Mouse (Mus musculus) megakaryocyte-erythroid progenitor cell, adult 5-6 weeks (primary cell): ENCODE measurements at regions not wholly inside any gene's neighbourhood (a gene's known extent, or its start where the extent isn't known, plus 50 kb on each side); places are given as distances from the start of the nearest gene placed in this dataset.
A peak's percentile ranks its signal among the peaks of the same experiment; 100 is the strongest.

Source experiments
- ATAC-seq: replicated peaks from 2 replicates; pipeline ENCODE4 v1.8.0; 2016; ENCODE audit warnings: mild to moderate bottlenecking, inconsistent platforms; ENCODE audit not compliant: severe bottlenecking, poor library complexity, low FRiP score, low TSS enrichment

DNA sequence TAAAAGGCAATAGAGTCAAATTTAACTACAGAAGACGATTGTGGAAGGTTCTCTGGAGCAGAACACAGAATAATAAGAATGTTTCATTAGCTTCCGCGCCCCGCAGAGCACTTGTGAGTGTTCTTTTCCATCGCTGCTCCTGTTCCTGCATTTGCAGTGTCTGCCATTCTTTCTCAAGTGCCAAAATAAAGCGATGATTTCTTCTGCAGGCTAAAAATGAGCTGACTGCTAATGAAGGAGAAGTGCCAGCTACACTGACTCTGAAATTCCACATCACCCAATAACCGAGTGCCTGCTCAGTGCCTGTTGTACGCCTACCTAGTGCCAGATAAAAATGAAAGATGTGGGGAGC, 165.0 kb downstream of the Usp46 start:
- no peak for ATAC-seq

DNA sequence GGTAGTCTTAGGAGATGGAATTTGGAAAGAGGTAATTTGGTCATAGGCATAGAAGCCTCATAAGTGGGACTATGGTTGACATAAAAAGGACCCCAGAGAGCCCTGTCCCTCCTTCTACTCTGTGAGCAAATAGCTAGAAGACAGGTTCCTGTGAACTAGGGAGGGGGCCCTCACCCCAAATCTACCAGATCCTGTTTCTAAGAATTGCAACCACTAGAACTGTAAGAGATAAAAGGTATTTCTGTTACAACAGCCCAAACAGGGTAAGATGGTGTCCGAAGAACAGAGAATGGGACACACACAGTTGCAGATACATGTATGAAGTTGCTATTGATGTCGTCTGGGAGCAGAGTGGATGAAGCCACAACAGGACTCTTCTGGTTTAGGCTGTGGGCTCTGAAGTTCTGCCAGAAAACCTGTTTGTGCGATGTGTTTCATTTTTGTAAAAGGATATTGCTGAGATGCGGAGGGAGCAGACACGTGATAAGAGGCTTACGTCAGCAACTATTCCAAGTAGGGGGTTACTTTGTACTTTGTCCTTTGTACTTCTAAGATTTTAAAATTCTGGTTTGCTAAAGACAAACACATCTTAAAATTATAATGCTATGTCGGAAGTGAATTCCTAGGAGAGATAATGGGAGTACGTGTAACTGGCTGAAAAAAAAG, 164.0 kb downstream of the Usp46 start:
- no peak for ATAC-seq

DNA sequence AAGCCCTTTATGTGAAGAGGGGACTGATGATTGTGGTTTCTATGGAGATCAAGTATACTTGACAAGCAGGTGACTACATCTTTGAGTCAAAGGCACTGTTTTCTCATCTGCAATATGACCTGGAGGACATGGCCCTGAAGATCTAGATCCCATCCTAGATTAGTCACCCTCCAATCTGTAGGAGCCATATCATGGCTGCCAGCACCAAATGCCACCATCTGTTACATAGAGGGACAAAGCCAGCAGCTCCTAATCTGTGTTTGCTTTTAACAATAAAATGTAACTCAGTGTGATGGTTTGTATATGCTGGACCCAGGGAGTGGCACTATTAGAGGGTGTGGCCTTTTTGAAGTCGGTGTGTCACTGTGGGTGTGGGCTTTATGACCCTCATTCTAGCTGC, 156.1 kb downstream of the Usp46 start:
- no peak for ATAC-seq

DNA sequence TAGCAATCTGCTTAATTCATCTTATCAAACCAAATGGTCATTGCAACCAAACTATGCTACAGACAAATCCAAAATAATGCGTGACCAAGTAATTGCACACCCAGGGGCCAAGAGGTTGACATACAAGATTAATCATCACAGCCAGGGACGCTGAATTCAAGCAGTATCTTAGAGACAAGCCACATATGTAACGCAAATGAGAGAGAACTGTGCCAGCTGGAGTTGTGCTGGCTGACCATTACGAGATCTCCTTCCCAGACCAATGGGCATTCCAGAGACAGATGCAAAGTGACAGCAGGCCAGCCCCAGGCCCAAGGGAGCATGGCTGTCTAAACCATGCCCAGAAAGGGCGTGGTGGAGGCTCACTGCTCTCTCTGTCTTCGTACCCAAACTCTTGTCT, 155.1 kb downstream of the Usp46 start:
- ATAC-seq = no peak

DNA sequence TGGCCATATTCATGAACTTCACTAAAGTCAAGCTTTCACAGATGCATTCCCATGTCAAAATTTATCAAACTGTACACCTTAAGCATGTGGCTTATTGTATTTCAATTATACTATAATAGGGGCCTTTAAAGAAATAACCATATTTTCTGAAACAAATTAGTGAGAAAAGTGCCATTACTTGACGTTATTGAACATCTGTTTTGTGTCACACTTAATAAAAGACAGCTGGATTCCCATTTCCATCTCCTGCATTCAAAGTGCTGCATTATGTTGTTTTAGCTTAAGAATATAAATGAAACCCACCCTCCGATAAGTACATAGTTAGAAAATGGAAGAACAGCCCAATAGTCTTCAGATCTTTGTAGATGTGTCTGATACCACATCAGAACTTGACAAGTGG, 150.2 kb downstream of the Usp46 start:
- ATAC-seq = no peak

DNA sequence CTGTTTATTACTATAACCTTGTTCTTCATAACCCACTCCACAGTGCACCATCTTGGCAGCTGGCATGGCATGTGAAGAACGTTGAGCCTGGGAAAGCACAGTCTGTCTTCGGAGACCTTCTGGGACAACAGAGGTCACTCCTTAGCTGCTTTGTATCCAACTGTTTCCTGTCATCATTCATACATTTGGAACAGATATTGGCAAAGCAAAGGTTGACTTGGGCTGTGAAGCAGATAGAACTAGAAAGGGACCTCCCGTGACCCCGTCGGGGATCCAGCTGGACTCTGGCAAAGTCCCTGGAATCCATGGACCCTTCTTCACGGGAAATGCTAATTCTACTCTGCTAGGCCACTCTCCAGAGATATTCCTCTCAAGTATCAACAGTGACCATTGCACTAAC, 148.3 kb downstream of the Usp46 start:
- no peak for ATAC-seq

DNA sequence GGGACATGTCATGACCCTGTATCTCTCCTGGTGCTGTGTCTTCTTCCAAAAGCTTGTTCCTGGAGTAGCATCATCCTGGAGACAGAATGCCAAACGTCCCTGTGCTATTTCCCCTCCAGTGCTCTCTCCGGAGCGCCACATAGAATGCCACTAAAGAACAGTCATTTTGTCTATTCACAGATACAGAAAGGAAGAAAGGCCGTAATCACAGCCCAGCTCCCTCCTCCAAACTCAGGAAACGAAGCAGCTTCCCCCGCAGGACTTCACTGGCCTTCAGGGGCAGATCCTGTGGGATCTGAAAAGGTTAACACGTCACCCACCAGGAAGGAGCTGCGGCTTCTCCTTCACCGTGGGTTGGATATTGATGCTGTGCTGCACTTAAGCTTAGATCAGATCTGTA, 140.7 kb downstream of the Usp46 start:
- ATAC-seq = no peak

DNA sequence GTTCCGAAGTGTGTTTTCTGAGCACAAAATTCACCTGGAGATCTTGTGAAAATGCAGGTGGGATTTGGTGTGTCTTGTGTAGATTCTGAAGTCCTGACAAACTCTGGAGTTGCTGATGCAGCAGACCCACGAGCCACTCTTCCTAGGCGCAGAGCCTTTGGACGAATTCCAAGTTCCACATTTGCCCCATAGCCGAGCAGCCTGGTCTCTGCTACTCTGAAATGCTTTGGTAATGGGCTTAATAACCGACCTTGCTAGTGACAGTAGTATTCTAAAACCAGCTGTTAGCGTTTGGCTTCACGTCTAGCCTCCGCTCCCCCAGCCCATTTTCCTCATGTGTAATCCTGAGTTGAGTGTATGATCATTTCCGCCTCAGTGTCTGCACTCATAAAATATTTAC, 139.5 kb downstream of the Usp46 start:
- ATAC-seq = no peak

DNA sequence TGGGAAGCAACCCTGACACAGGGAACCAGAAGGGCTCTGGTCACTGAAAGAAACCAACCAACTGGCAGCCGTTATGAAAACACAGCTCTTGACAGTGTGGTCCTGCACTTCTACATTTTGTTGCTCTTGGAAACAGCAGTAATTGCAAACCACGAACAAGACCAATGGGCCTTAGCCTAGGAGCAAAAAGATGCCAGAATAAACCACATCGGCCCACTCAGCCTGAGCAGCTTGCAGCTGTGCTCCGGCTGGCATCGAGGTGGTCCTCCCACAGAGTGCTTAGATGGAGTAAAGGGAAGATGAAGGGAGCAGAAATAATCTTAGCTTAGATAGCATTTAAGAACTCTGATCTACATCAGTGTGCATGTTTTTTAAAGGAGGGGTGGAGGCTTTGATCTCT, 138.0 kb downstream of the Usp46 start:
- no peak for ATAC-seq

DNA sequence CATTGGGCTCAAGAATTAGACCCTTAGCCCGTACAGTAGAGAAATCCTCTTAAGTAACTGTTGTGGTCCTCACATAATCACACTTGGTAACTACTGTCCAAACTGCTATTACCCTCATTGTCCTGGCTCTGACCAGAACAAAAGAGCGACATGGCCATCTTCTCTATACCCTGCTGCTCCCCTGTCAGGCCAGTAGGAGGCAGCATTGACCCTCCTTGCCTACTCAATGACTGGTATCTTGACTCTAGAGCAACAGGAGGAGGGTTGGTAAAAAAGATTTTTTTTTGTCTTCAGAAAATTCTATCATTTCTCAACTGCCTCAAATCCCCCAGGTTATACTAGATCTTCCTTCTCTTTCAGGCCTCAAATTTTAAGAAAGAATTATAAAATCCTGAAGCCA, 130.4 kb downstream of the Usp46 start:
- ATAC-seq = peak; percentile 79

DNA sequence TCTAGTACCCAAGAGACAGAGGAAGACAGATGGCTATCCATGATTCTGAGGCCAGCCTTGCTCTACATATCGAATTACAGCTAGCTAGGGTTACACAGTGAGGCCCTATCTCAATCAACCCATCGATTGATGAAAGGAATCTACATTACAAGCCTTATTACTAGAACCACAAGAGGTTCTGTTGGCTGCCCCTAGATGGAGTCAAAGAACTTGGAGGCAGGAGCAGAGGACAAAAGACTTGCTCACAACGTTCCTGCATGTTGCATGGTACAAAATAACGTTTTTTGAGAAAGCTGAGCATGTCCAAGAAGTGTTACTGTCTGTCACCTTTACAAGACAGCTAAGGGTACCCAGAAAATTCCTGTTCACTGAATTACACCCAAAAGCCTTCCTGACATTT, 129.8 kb downstream of the Usp46 start:
- no peak for ATAC-seq

DNA sequence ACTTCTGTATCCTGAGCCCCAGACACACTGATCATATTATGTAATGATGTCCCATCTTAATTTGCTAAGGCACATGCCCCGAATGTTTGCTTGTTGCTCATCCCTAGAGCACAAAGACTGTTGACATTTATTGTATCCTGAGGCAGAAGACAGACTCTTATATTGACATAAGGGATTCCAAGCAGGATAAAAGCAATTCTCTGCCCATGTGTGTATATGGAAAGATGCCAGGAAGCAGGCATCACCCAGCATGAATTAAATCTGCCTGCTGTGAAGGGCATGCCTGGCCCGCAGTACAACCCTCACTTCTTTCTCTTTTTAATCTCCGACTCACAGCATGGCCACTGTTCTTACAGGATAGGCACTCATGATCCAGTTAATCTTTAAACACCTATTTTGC, 125.3 kb downstream of the Usp46 start:
- ATAC-seq = no peak

DNA sequence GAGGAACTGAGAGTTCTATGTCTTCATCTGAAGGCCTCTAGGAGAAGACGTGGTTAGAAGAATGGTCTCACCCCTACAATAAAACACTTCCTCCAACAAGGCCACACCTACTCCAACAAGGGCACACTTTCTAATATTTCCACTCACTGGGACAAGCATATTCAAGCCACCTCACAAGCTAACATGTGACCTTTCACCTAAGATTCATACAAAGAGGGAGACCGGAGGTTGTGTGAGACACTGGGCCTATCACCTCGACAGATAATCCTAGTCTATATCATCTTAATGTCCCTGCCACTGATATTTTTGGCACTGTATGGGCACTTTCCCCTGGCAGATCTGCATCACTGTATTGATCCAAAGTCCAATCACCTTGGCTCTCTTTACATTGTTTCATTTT, 122.6 kb downstream of the Usp46 start:
- ATAC-seq = no peak

DNA sequence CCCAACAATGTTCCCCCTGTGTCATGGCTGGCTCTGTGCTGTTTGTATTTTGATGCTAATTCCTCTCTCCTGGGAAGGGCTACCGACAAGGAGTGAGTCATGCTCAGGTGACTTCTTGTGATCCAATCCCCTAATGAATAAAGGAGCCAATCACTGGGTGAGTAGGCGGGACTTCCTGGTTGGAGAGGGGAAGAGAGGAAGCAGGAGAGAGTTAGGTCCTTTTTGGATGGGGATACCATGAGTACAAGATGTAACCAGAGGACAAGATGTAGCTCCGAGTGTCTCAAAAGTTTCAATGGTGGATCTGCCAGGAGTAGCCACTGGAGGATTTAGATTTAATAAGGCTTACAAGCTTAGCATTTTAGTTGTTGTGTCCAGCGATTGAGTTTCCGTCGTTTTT, 122.1 kb downstream of the Usp46 start:
- ATAC-seq = no peak

DNA sequence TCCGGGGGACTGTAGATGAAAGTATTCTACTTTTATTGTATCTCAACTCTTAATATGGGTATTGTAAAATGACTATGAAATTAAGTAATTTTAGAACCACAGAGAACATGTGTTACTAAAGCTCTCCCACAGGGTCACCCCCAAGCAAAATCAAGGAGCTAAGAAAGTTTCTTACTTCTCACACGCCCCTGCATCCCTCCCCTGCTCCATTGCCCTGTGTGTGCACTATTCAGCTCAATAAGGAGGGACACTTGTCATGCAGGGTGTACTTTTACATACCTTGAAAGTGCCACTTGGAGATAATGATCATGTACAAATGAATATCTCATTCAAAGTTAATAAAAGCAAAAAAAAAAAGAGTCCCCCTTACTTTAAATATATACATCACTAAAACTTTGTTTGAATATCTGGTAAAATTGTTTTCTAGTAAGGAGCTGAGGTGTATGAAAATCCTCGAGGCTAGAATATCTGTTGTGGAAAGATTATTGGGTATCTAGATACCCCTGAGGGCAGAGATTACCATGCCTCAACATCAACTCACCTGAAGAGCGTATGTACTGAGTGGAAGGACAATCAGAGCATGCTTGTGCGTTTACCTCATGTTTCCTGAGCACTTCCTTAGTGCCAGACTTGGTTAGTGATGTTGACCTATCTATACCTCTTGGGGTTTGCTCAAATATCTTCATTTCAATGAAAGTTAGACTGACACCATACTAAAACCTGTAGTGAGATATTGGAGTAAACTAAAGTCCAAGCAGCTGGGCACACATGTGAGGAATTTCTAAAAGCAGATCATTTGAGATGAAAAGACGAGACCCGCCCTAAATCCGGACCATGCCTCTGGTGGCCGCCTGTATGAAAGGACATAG, 120.0 kb downstream of the Usp46 start:
- no peak for ATAC-seq
